Mouse (Mus musculus): ENCODE measurements around the gene Rtn4rl2. TPM values are rescaled to one million over a fixed set of nuclear protein-coding genes. Genes with fewer than 3 reads are reported as not detected.

Rtn4rl2 gene
- total RNA-seq, 2 experiments from 2014 or later, result 85.9 to 88.8 TPM

- Histone ChIP-seq H3K4me3 (peak overlapping the region; percentile 31; the same call in 1 of the 2 replicates), H3K27ac (peak overlapping the region; percentile 95; the same call in 1 of the 2 replicates)
- DNase-seq (ENCODE audit: low spot score in 2 of 2), result no peak
- TF ChIP-seq CTCF (conservative IDR thresholded peaks at IDR 0.05), result no peak
Measured at GRCm38 (mm10) chr2:84883084-84883483, 3.4 kb downstream of the Rtn4rl2 start.

DNA sequence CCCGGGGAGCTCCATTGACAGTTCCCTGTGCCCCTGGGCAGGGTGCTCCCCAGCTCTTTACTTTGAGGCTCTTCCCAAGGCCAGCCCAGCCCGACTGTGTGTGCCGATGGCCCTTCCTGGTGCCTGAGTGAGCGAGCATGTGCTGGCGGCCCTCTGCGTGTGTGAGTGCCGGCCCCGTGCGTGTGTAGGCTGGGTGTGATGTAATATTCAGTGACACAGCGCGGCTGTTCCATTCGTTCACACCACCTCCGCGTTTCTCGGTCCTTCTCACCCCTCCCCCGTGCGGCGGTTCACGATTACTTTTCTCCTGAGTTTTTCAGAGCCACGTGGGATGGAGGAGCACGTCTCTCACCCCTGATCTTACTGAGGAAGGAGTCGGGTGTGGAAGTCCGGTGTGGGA lies 3.9 kb downstream of the Rtn4rl2 start:
- H3K4me3 ChIP-seq, result no peak overlapping the region; the same call in 1 of the 2 replicates
- TF ChIP-seq CTCF (conservative IDR thresholded peaks at IDR 0.05), result no peak
- peak; percentile 64 to 67 for DNase-seq (ENCODE audit: low spot score in 2 of 2)
- peak overlapping the region; percentile 95 for H3K27ac ChIP-seq

- DNase-seq (ENCODE audit: low spot score in 2 of 2), result peak in 1 of 2 experiments; percentile 9
- Histone ChIP-seq H3K27ac (peak overlapping the region; percentile 95), H3K4me3 (peak overlapping the region; percentile 26; the same call in 1 of the 2 replicates)
- no peak for TF ChIP-seq CTCF (conservative IDR thresholded peaks at IDR 0.05)
Measured at GRCm38 (mm10) chr2:84880590-84880989, 5.9 kb downstream of the Rtn4rl2 start.

DNA sequence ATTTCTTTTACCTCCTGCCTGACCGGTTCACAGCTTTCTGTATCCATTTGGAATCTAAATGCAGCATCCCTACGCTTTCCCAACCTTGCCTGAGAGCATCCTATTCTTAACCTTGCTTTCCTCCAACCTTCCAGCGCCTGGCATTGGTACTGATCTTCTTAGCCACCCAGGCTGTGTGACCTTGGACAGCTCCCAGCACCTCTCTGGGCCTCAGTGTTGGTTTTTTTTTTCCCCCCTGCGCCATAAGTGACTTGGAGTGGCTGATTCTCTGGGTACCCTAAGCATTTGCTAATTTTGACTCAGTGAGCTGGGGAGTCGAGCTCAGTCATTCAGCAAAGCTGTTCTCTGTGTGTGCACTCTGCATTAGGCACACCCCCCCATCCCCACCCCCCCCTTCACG lies 10.7 kb downstream of the Rtn4rl2 start:
- TF ChIP-seq CTCF (conservative IDR thresholded peaks at IDR 0.05), result no peak
- H3K4me3 ChIP-seq, result no peak overlapping the region

DNA sequence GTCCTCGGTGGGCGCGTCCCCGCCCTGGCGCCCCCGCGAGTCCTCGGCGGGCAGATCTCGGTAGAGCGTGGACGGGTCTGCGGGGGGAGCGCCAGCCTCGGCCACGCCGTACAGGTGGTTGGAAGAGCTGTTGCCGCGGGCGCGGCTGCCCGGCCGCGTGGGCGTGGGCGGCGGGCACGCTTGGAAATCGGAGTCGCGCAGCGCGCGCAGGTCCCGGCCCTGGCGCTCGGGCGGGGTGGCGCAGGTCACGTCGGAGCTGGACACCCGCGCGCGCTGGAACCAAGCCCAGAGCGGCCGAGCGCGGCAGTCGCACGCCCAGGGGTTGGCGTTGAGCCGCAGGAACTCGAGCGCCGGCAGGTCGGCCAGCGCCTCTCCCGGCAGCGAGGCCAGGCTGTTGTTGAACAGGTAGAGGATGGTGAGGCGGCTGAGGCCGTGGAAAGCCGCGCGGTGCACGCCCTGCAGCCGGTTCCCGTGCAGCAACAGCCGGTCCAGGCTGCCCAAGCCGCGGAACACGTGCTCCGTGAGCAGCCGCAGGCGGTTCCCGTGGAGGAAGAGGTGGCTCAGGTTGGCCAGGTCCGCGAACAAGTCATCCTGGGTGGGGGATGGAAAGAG lies 14.3 kb downstream of the Rtn4rl2 start:
- H3K27ac ChIP-seq, result peak overlapping the region; percentile 78
- no peak for TF ChIP-seq CTCF (conservative IDR thresholded peaks at IDR 0.05)
- H3K4me3 ChIP-seq, result peak overlapping the region; percentile 22
- DNase-seq (ENCODE audit: low spot score in 2 of 2), result no peak

More for the DNA sequence above, 10.7 kb downstream of the Rtn4rl2 start:
- peak overlapping the region; percentile 57 for H3K27ac ChIP-seq
- DNase-seq (ENCODE audit: low spot score in 2 of 2), result no peak

- no peak overlapping the region for H3K4me3 ChIP-seq
Measured at GRCm38 (mm10) chr2:84870623-84871160, 15.8 kb downstream of the Rtn4rl2 start.

GRCm38 (mm10) chr2:84868977-84869376 lies 17.5 kb downstream of the Rtn4rl2 start:
- DNase-seq (ENCODE audit: low spot score in 2 of 2), result no peak
- no peak for TF ChIP-seq CTCF (conservative IDR thresholded peaks at IDR 0.05)
- peak overlapping the region; percentile 78 for H3K27ac ChIP-seq
- H3K4me3 ChIP-seq, result no peak overlapping the region

More at GRCm38 (mm10) chr2:84870623-84871160, 15.8 kb downstream of the Rtn4rl2 start:
- peak overlapping the region; percentile 78 for H3K27ac ChIP-seq
- peak; percentile 58 for TF ChIP-seq CTCF (conservative IDR thresholded peaks at IDR 0.05)
- DNase-seq (ENCODE audit: low spot score in 2 of 2), result no peak

GRCm38 (mm10) chr2:84868521-84868943 lies 18.0 kb downstream of the Rtn4rl2 start:
- Histone ChIP-seq H3K27ac (peak overlapping the region; percentile 78), H3K4me3 (no peak overlapping the region)
- TF ChIP-seq CTCF (conservative IDR thresholded peaks at IDR 0.05), result peak; percentile 91
- DNase-seq (ENCODE audit: low spot score in 2 of 2), result peak; percentile 76 to 80

DNA sequence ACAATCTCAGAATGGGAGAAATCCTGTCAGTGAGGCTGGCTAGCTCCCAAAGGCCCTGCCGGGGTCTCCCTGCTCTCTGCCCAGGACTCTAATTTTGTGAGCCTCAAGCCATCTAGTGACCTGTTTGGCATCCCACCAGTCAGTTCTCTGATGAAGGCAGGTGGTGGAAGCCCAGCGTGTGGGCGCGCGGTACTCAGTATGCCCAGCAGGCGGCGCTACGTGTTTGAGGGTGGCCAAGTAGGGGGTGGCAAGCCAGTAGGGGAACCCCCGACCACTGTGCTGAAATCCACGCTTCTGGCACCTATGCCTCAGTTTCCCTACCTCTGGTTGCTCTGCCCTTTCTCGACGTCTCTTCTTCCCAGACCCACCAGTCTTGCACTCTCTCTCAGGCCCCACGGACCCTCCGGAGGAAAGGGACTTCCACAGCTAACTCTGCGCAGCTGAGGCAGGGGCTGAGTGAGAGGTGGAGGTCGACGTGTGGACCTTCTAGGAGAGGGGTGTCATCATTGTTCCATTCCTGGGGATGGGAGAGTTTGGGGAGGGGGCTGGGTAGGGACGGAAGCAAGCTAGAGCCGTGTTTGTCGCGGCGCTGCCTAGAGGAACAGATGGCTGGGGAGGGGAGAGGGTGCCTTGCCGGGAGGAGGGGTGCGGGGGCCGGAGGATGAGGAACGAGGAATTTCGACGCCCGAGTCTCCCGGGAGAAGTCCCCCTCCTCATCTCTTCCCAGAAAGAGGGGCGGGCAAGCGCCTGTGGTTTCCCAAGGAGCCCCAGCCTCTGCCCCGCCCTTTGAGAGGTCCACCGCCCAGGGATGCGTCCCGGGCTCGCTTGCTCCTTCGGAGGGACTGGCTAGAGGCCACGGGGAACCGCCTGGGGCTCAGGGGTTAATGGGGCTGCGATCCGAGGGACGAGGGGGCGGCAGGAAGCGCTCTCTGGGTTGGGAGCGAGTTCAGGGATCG lies 20.6 kb downstream of the Rtn4rl2 start:
- Histone ChIP-seq H3K4me3 (peak overlapping the region; percentile 57), H3K27ac (peak overlapping the region; percentile 97)
- peak; percentile 75 to 84 for DNase-seq (ENCODE audit: low spot score in 2 of 2)
- peak; percentile 89 for TF ChIP-seq CTCF (conservative IDR thresholded peaks at IDR 0.05)

DNA sequence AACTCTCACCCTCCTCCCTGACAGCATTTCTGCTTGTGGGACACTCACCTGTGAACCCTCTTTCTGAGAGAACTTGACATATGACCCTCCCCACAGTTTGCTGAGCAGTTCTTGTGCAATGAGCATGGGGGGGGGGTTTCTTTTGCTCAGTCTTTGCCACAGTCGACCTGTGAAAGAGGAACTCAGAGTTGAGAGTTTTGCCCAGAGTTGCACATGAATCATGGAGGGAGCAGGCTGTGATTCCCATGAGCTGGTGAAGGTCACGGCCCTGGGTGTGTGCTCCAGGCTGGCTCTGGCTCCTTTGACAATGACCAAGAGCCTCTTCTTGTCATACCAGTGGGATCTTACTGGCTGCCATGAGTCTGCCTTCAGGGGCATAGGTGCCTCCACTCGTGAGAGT lies 24.3 kb downstream of the Rtn4rl2 start:
- DNase-seq (ENCODE audit: low spot score in 2 of 2), result no peak
- Histone ChIP-seq H3K4me3 (no peak overlapping the region), H3K27ac (no peak overlapping the region)
- no peak for TF ChIP-seq CTCF (conservative IDR thresholded peaks at IDR 0.05)

GRCm38 (mm10) chr2:84861430-84861829 lies 25.1 kb downstream of the Rtn4rl2 start:
- DNase-seq (ENCODE audit: low spot score in 2 of 2), result no peak
- TF ChIP-seq CTCF (conservative IDR thresholded peaks at IDR 0.05), result no peak
- Histone ChIP-seq H3K27ac (no peak overlapping the region), H3K4me3 (no peak overlapping the region)

DNA sequence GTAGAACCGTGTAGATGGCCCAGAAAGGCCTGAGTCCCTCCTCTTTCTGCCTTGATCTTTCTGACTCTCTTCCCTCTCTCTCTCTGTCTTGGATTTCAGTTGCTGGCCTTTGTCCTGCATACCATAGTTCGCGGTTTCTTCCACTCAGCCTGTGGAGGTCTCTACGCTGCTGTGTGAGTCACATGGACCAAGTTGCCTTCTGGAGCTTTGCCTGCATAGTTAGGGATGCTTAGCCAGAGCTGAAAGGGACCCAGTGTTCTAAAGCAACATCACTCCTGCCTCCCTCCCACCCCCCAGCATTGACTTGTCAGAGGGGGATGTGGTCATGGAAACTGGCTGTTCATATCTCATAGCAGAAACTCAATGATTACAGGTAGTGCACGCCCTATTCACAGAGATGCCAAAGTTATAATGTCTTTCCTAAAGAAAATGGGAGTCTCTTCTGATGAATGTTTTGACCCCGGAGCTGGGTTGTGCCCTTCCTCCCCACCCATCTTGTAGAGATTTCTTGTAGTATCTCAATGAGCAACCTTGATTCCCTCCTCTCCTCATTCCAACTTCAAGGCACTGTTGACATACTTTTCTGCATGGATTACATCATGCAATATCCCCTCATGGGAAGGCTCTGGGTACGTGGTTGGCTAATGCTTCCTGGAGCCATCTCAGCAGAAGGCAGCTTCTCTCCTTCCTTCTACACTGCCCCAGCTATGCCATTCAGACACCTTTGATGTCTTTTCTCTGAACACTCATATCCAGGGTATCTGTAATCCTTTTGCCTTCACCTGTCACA lies 26.3 kb downstream of the Rtn4rl2 start:
- DNase-seq (ENCODE audit: low spot score in 2 of 2), result no peak
- no peak overlapping the region for H3K4me3 ChIP-seq
- TF ChIP-seq CTCF (conservative IDR thresholded peaks at IDR 0.05), result no peak
- H3K27ac ChIP-seq, result no peak overlapping the region

Measured in layer of hippocampus, adult 2 months (tissue).